Mouse (Mus musculus) lung, postnatal 10 days (tissue): ENCODE data around the gene Tmem120a.
A peak's percentile ranks its signal among the peaks of the same experiment; 100 is the strongest.

Experiments
- DNase-seq: peaks from one replicate; pipeline ENCODE4 v3.0.0; 2021

The Tmem120a gene

DNA sequence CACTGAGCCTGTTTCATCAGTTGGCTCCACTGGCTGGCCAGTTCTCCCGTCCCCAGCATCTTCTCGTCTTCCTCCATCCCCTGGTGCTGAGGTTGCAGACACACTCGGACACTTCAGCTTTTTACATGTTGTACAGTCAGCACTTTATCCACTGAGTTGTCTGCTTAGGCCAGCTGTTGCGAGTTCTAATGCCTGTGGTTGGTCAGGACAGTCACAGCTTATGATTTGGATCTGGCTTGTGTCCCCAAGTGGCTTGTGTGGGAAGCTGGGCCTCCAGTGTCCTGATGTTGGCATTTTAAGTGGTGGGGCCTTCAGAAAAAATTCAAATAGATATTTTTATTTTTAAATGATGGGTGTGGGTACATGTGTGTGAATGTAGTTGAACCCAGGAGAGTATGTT is 38.9 kb downstream of the Tmem120a start:
- no peak for DNase-seq

DNA sequence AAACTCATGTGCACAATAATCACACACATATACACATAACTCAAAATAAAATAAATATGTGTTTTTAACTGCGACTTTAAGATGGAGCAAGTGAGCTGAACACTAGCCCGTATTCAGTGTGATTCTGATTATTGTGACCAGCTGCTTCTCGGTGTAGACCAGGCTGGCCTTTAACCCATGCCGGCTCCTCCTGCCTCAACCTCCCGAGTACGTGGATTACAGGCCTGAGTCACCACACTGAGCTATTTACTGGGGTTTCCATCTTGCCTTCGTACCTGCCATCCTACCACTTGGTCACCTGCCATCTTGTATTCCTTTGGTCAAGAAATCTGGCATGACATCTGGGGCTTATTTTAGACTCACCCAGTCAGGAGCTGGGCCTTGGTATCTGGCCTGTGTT is 40.8 kb downstream of the Tmem120a start:
- no peak for DNase-seq

DNA sequence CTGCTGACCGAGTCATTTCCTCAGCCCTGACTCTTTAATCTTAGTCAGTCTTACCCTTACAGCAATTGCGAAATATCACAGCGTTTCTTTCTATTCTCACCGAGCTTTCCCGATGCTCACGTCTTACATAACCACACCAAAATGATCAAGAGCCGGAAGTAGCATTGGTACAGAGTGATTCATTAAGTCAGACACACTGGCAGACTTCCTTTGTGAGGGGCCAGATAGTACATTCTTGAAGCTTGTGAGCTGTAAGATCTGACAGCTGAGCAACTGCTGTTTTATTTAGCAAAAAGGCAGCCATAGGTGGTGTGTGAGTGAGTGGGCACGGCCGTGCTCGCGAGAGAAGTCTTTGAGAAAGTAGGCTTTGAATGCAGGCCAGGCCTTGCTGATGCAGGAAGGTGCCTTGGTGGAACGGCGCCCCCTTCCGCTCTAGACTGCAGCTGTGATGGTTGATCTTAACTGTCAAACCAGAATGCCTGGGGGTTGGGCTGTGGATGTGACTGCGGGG is 41.5 kb downstream of the Tmem120a start:
- DNase-seq = peak; percentile 82

DNA sequence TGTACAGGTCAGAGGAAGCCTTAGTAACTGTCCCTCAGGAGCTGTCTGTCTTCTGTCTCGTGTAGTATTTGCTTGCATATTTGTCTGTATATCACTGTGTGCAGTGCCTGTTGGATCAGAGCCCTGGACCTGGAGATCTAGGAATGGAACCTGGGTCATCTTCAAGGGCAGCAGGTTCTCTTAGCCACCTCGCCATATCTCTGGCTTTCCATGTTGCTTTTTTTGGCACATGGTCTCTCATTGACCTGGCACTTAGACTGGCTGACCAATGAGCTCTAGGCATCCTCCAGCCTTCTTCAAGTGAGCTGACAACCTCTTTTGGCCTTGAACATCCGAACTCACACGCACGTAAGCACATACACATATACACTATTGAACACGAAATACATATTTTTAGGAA is 42.1 kb downstream of the Tmem120a start:
- no peak for DNase-seq

DNA sequence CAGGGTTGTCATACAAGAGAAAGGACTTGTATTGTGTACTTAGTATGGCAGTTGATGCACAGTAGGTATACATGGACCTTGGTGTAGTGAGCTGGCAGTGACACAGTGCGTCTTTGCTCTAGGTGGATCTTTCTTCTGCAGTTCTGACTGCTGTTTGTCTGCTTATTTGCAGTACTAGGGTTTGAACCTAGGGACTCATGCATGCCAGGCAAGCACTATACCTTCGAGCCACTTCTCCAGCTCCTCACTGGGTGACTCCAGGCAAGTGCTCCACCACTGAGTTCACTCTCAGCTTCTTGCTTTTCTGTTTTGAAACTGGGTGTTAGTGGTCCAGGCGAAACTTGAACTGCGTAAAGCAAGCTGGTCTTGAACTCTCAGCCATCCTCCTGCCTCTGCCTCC is 42.6 kb downstream of the Tmem120a start:
- no peak for DNase-seq

DNA sequence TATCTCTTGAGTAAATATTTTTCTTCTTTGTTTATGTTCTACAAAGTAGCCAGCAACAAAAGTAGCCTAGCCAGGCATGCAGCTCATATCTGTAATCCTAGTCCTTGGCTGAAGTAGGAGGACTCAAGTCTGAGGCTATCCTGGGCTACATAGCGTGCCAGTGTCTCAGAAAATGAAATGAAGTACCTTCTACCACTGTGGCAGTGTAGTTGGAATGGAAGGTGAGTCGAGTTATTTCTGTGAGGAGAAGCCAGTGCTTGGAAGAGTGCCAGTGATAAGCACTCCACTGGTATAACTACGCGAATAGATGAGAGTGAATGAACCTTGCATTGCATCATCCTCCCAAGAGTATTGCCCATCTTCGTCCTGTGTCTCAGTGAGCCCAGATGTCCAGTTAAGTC is 46.5 kb downstream of the Tmem120a start:
- DNase-seq = no peak

DNA sequence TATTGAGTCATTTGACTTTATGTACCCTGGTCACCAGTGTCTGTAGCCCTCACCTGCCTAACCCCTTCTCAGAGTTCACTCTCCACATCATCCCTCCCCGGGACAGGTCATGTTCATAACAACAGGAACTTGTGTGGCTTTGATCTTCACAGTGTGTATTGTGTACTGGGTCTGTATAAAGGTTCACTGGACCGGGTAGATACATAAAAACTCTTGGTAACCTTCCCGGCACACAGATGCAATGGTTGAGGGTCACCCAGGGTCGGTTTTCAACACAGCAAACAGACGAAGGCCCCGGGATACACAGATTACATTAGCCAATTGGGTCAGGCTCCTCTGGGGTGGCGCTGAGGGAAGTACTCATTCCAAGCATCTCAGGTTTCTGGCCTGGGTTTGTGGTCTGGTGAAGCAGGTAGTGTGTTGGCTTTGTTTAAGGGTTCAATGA is 48.9 kb downstream of the Tmem120a start:
- no peak for DNase-seq

DNA sequence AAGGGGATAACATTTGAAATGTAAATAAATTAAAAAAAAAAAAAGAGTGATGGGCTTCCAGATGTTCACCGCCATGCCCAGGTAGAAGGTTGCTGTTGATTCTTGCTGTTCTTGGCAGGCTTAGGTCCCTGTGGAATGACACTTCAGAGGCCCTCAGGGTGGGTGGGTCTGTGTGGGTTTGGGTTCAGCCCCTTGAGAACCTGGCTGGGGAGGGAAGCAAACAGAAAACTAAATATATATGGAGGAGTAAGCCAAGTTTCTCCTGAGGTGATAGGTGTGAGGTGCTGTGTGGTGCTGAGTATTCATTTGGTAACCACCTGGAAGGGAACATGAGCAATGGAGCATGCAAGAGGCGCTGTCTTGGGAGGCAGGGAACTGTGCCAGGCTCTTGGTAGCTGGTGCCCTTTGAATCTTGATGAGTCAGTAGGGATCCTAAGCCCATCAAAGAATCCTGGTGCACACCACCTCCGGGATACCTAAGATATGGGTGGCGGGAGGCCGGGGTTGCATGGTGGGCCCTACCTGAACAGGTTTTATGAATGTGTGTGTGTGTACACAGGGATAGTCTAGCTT is 50.9 kb downstream of the Tmem120a start:
- peak; percentile 67 for DNase-seq

DNA sequence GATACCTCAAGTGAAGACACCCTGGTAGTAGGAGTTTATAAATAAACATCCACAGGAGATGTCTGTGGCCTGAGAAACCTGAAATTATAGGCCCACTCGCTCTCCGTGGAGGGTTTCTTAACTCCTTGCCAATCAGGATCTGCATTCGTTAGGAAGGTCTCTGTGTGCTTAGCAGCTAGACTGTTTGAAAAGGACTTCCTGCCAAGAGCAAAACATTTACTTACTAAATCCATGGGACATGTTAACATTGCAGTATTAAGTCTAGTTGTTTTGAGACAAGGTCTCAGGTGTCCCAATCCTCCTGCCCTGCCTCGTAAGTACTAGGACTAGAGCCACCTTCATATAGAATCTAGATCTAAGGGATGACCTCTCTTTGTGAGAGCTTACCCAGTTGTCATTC is 53.0 kb downstream of the Tmem120a start:
- no peak for DNase-seq

DNA sequence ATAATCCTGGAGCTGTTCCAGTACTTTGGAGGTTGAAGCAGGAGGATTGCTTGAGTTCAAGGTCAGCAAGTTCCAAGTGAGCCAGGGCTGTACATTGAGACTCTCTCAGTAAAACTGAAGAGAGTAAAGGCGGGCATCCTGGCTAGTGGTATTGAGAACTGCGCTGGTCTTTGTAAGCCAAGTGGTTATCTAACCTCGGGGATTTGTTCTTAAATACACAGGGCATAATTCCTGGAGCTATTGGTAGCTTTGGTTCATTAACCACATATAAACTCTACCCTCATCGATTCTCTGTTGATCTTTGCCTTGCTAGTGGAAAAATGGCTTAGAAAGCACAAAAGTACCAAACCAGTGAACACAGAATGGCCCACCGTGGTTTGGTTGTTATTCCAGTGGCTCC is 53.8 kb downstream of the Tmem120a start:
- no peak for DNase-seq
